Mouse (Mus musculus) embryonic facial prominence, embryonic 14.5 days (tissue): ENCODE results near the gene Il17rd. TPM values are rescaled to one million over a fixed set of nuclear protein-coding genes. Genes with fewer than 3 reads are reported as not detected.

Experiments
- ATAC-seq: fragments of 200-750 bp; cut with Nextera tagmentation; 2 replicates; pipeline ENCODE4 v1.8.0; 2017; ENCODE audit warnings: low read depth, moderate number of reproducible peaks, moderate TSS enrichment
- DNase-seq: peaks from one replicate; pipeline ENCODE4 v3.0.0-alpha.2; 2015; ENCODE audit warnings: low spot score
- H3K27ac ChIP-seq: fragments of 300-500 bp; sonication (generic); replicated peaks from 2 replicates; pipeline ENCODE4 v1.5.1; 2014; ENCODE audit warnings: low read depth, mild to moderate bottlenecking, low read length, moderate library complexity
- H3K27me3 ChIP-seq: fragments of 300-500 bp; sonication (generic); replicated peaks from 2 replicates; pipeline ENCODE4 v1.6.1; 2014; ENCODE audit warnings: low read length; ENCODE audit not compliant: control insufficient read depth, insufficient read depth
- H3K36me3 ChIP-seq: fragments of 300-500 bp; sonication (generic); 2 replicates; pipeline ENCODE4 v1.6.1; 2014; ENCODE audit warnings: low read length, mixed read lengths; ENCODE audit not compliant: control insufficient read depth, insufficient read depth
- H3K4me1 ChIP-seq: fragments of 300-500 bp; sonication (generic); 2 replicates; pipeline ENCODE4 v1.6.1; 2014; ENCODE audit warnings: antibody characterized with exemption, low read length; ENCODE audit not compliant: control insufficient read depth, insufficient read depth
- H3K4me2 ChIP-seq: fragments of 300-500 bp; sonication (generic); 2 replicates; pipeline ENCODE4 v1.6.1; 2014; ENCODE audit warnings: low read depth, mild to moderate bottlenecking, low read length, moderate library complexity, mixed read lengths
- H3K4me3 ChIP-seq: fragments of 300-500 bp; sonication (generic); 2 replicates; pipeline ENCODE4 v1.5.1; 2014; ENCODE audit warnings: low read depth, mild to moderate bottlenecking, low read length
- H3K9ac ChIP-seq: fragments of 300-500 bp; sonication (generic); 2 replicates; pipeline ENCODE4 v1.6.1; 2014; ENCODE audit warnings: low read depth, mild to moderate bottlenecking, low read length, moderate library complexity, mixed read lengths
- H3K9me3 ChIP-seq: fragments of 300-500 bp; sonication (generic); 2 replicates; pipeline ENCODE4 v1.6.1; 2016; ENCODE audit warnings: low read length; ENCODE audit not compliant: control insufficient read depth
- WGBS: fragments of 180-500 bp; shearing (Covaris S2); extraction: QIAGEN DNeasy Blood & Tissue Kit; methylation state at CpG from one replicate; pipeline ENCODE4 v1.1.7; 2014; 5-methylcytosine and 5-hydroxymethylcytosine counted together
- polyA plus RNA-seq: library from polyadenylated mRNA; unstranded; fragments of >200 nt; fragmentation: Nextera tagmentation; extraction: Ambion mirVana; gene quantifications from 2 replicates; pipeline ENCODE4 v1.2.1, GENCODE M21; 2014

Gene Il17rd
- polyA plus RNA-seq, 1 experiment from 2014 or later: 4.9 TPM

GRCm38 (mm10) chr14:27050560-27051510, 12.1 kb downstream of the Il17rd start:
- peaks cover 65% of the 10 kb centered on the region for H3K4me1 ChIP-seq

GRCm38 (mm10) chr14:27051511-27051895, 12.8 kb downstream of the Il17rd start:
- Histone ChIP-seq H3K9ac (no peak overlapping the region), H3K27me3 (no peaks in the 10 kb centered on the region), H3K4me3 (no peak overlapping the region), H3K9me3 (no peaks in the 10 kb centered on the region), H3K4me2 (0 out of 2 replicates have a peak overlapping the region, but pooled peaks have one; percentile 7), H3K4me1 (peaks cover 59% of the 10 kb centered on the region), H3K36me3 (no peaks in the 10 kb centered on the region), H3K27ac (peak overlapping the region; percentile 88)
- DNase-seq: peak; percentile 88
- 18% methylated on average over 5 of the region's 5 CpGs for WGBS
- ATAC-seq: peak; percentile 79

More at GRCm38 (mm10) chr14:27050560-27051510, 12.1 kb downstream of the Il17rd start:
- DNase-seq (no peak), ATAC-seq (0 out of 2 replicates have a peak, but pooled peaks have one; percentile 6)
- peak overlapping the region; percentile 7 for H3K4me2 ChIP-seq
- H3K9ac ChIP-seq: peak overlapping the region; percentile 22
- 25% methylated on average over 18 of the region's 18 CpGs for WGBS
- no peaks in the 10 kb centered on the region for H3K36me3 ChIP-seq
- H3K4me3 ChIP-seq: no peak overlapping the region
- H3K27me3 ChIP-seq: no peaks in the 10 kb centered on the region
- no peaks in the 10 kb centered on the region for H3K9me3 ChIP-seq
- peak overlapping the region; percentile 88 for H3K27ac ChIP-seq

GRCm38 (mm10) chr14:27058535-27059223, 19.9 kb downstream of the Il17rd start:
- no peak for ATAC-seq
- no peaks in the 10 kb centered on the region for H3K27me3 ChIP-seq
- no peaks in the 10 kb centered on the region for H3K9me3 ChIP-seq
- no peaks in the 10 kb centered on the region for H3K36me3 ChIP-seq
- H3K4me2 ChIP-seq: peak overlapping the region; percentile 15; the same call in 1 of the 2 replicates
- H3K4me3 ChIP-seq: no peak overlapping the region
- peaks cover 40% of the 10 kb centered on the region for H3K4me1 ChIP-seq
- H3K9ac ChIP-seq: no peak overlapping the region
- peak overlapping the region; percentile 56; the same call in 1 of the 2 replicates for H3K27ac ChIP-seq
- no peak for DNase-seq
- WGBS: 18% methylated on average over 13 of the region's 13 CpGs

GRCm38 (mm10) chr14:27059224-27059558, 20.4 kb downstream of the Il17rd start:
- 5% methylated on average over 8 of the region's 8 CpGs for WGBS
- no peak for ATAC-seq

GRCm38 (mm10) chr14:27063338-27063737, 24.6 kb downstream of the Il17rd start:
- Histone ChIP-seq H3K9me3 (no peaks in the 10 kb centered on the region), H3K4me3 (no peak overlapping the region), H3K4me1 (peaks cover 51% of the 10 kb centered on the region), H3K4me2 (no peak overlapping the region), H3K27me3 (no peaks in the 10 kb centered on the region), H3K27ac (no peak overlapping the region), H3K36me3 (no peaks in the 10 kb centered on the region), H3K9ac (no peak overlapping the region)
- ATAC-seq (no peak), DNase-seq (no peak)
- WGBS: 67% methylated on average over 1 of the region's 1 CpGs

More at GRCm38 (mm10) chr14:27059224-27059558, 20.4 kb downstream of the Il17rd start:
- 0 out of 2 replicates have a peak overlapping the region, but pooled peaks have one; percentile 13 for H3K4me2 ChIP-seq
- no peak overlapping the region for H3K4me3 ChIP-seq
- H3K27me3 ChIP-seq: no peaks in the 10 kb centered on the region
- no peaks in the 10 kb centered on the region for H3K9me3 ChIP-seq
- no peak overlapping the region for H3K9ac ChIP-seq
- H3K27ac ChIP-seq: peak overlapping the region; percentile 56; the same call in 1 of the 2 replicates
- H3K4me1 ChIP-seq: peaks cover 40% of the 10 kb centered on the region
- no peak for DNase-seq
- H3K36me3 ChIP-seq: no peaks in the 10 kb centered on the region

- DNase-seq (peak; percentile 81), ATAC-seq (peak; percentile 64; the same call in 1 of the 2 replicates)
- peak overlapping the region; percentile 78 for H3K27ac ChIP-seq
- H3K4me2 ChIP-seq: peak overlapping the region; percentile 6; the same call in 1 of the 2 replicates
- H3K9ac ChIP-seq: 0 out of 2 replicates have a peak overlapping the region, but pooled peaks have one; percentile 27
- peaks cover 57% of the 10 kb centered on the region for H3K4me1 ChIP-seq
- no peaks in the 10 kb centered on the region for H3K36me3 ChIP-seq
- H3K9me3 ChIP-seq: no peaks in the 10 kb centered on the region
- no peaks in the 10 kb centered on the region for H3K27me3 ChIP-seq
- 17% methylated on average over 9 of the region's 9 CpGs for WGBS
- H3K4me3 ChIP-seq: no peak overlapping the region
Measured at GRCm38 (mm10) chr14:27066171-27066929, 27.6 kb downstream of the Il17rd start.

GRCm38 (mm10) chr14:27067866-27068271, 29.1 kb downstream of the Il17rd start:
- ATAC-seq: peak; percentile 58; the same call in 1 of the 2 replicates
- H3K4me3 ChIP-seq: no peak overlapping the region
- 17% methylated on average over 6 of the region's 6 CpGs for WGBS
- H3K4me1 ChIP-seq: peaks cover 65% of the 10 kb centered on the region
- H3K4me2 ChIP-seq: 0 out of 2 replicates have a peak overlapping the region, but pooled peaks have one; percentile 0
- DNase-seq: peak; percentile 88
- peak overlapping the region; percentile 76 for H3K27ac ChIP-seq
- H3K36me3 ChIP-seq: no peaks in the 10 kb centered on the region
- H3K9ac ChIP-seq: no peak overlapping the region
- H3K9me3 ChIP-seq: no peaks in the 10 kb centered on the region
- H3K27me3 ChIP-seq: no peaks in the 10 kb centered on the region
